Comparison of ENCODE assay signal across 8 mouse cellular contexts in genomic region chr4:137287818-137288217, GRCm38 (mm10). TPM values are rescaled to one million over a fixed set of nuclear protein-coding genes. Genes with fewer than 3 reads are reported as not detected.
DNase-seq lines count a peak whose midpoint lies in the region; ATAC-seq lines count a peak whose summit lies in the region.

No protein-coding gene starts in this region.

- no peaks in the 10 kb centered on the region for H3K9me3 ChIP-seq in forebrain, embryonic 14.5 days (replicated peaks; ENCODE audit: control insufficient read depth, low read length)
- H3K9me3 ChIP-seq in forebrain, embryonic 15.5 days = no peaks in the 10 kb centered on the region
- no peaks in the 10 kb centered on the region for H3K9me3 ChIP-seq in kidney, embryonic 14.5 days (ENCODE audit: control insufficient read depth, low read length)

- DNase-seq in forebrain, embryonic 14.5 days (ENCODE audit: low spot score) = peak; percentile 53
- DNase-seq in urinary bladder, postnatal 14 days (ENCODE audit: low spot score) = peak; percentile 60
- no peak for DNase-seq in urinary bladder, adult 2 months (ENCODE audit: low spot score)
- DNase-seq in embryo, embryonic 11.5 days (ENCODE audit: low read depth, low spot score) = peak; percentile 54
- DNase-seq in mesoderm, embryonic 11.5 days (ENCODE audit: low read depth, low spot score) = peak; percentile 76

- ATAC-seq in forebrain, embryonic 14.5 days = no peak
- ATAC-seq in forebrain, embryonic 15.5 days (replicated peaks) = no peak
- ATAC-seq in kidney, embryonic 14.5 days (ENCODE audit: low FRiP score, low TSS enrichment) = peak; percentile 12; the same call in 1 of the 2 replicates
- no peak for ATAC-seq in monocyte, adult 5-6 weeks (replicated peaks; ENCODE audit: insufficient number of reproducible peaks, low FRiP score, low TSS enrichment, poor library complexity, severe bottlenecking)

- H3K4me3 ChIP-seq in forebrain, embryonic 14.5 days (ENCODE audit: low read depth, low read length) = no peak overlapping the region
- H3K4me3 ChIP-seq in forebrain, embryonic 15.5 days = no peak overlapping the region
- H3K4me3 ChIP-seq in kidney, embryonic 14.5 days (ENCODE audit: low read length) = no peak overlapping the region

- H3K27ac ChIP-seq in forebrain, embryonic 14.5 days (ENCODE audit: low read depth, low read length) = no peak overlapping the region
- H3K27ac ChIP-seq in forebrain, embryonic 15.5 days (replicated peaks) = no peak overlapping the region
- H3K27ac ChIP-seq in kidney, embryonic 14.5 days (ENCODE audit: low read depth, low read length) = no peak overlapping the region

- H3K27me3 ChIP-seq in forebrain, embryonic 14.5 days (replicated peaks; ENCODE audit: control insufficient read depth, insufficient read depth, low read length) = no peaks in the 10 kb centered on the region; the same call in 1 of the 2 replicates
- H3K27me3 ChIP-seq in forebrain, embryonic 15.5 days = peaks cover 8% of the 10 kb centered on the region; the same call in 1 of the 2 replicates
- peaks cover 3% of the 10 kb centered on the region; the same call in 1 of the 2 replicates for H3K27me3 ChIP-seq in kidney, embryonic 14.5 days (ENCODE audit: control insufficient read depth, insufficient read depth, low read length)

- no peak overlapping the region for H3K9ac ChIP-seq in forebrain, embryonic 14.5 days (ENCODE audit: low read length)
- no peak overlapping the region for H3K9ac ChIP-seq in forebrain, embryonic 15.5 days (replicated peaks)
- H3K9ac ChIP-seq in kidney, embryonic 14.5 days (ENCODE audit: low read depth, low read length) = no peak overlapping the region

- 2% methylated on average over 4 of the region's 4 CpGs for WGBS in forebrain, embryonic 14.5 days
- WGBS in forebrain, embryonic 15.5 days = 1% methylated on average over 4 of the region's 4 CpGs
- WGBS in kidney, embryonic 14.5 days = 5% methylated on average over 4 of the region's 4 CpGs

- H3K4me2 ChIP-seq in forebrain, embryonic 14.5 days (ENCODE audit: low read length) = no peak overlapping the region
- H3K4me2 ChIP-seq in forebrain, embryonic 15.5 days (replicated peaks) = no peak overlapping the region
- no peak overlapping the region for H3K4me2 ChIP-seq in kidney, embryonic 14.5 days (replicated peaks; ENCODE audit: low read depth, low read length)

- H3K36me3 ChIP-seq in forebrain, embryonic 14.5 days (ENCODE audit: control insufficient read depth, insufficient read depth, low read length) = no peaks in the 10 kb centered on the region
- no peaks in the 10 kb centered on the region for H3K36me3 ChIP-seq in forebrain, embryonic 15.5 days
- no peaks in the 10 kb centered on the region for H3K36me3 ChIP-seq in kidney, embryonic 14.5 days (ENCODE audit: control insufficient read depth, insufficient read depth, low read length)

- 0 out of 2 replicates have a peak, but pooled peaks cover 1% of the 10 kb centered on the region for H3K4me1 ChIP-seq in forebrain, embryonic 14.5 days (ENCODE audit: control insufficient read depth, insufficient read depth, low read length)
- H3K4me1 ChIP-seq in forebrain, embryonic 15.5 days = no peaks in the 10 kb centered on the region
- peaks cover 5% of the 10 kb centered on the region for H3K4me1 ChIP-seq in kidney, embryonic 14.5 days (ENCODE audit: control insufficient read depth, insufficient read depth, low read length)

RNA-seq across cellular contexts. Expression of gene Wnt4, which starts 10.5 kb away (rescaled TPM):
- polyA plus RNA-seq in forebrain, embryonic 14.5 days (2014; fragmentation: Nextera tagmentation; extraction: Ambion mirVana) = 0.80 and 1.4 TPM in 2 replicates
- polyA plus RNA-seq in forebrain, embryonic 15.5 days (2015; fragmentation: Nextera tagmentation; extraction: Ambion mirVana) = 0.78 and 1.7 TPM in 2 replicates
- polyA plus RNA-seq in urinary bladder, adult 2 months (2012; rRNA removed) = 25.1 and 28.3 TPM in 2 replicates
- polyA plus RNA-seq in kidney, embryonic 14.5 days (2014; fragmentation: Nextera tagmentation; extraction: Ambion mirVana) = 16.0 and 21.4 TPM in 2 replicates
- total RNA-seq in monocyte, adult 5-6 weeks (2017) = not detected in 3 replicates
